Mouse (Mus musculus) cerebellum, adult 11 months (tissue): ENCODE measurements at regions not wholly inside any gene's neighbourhood (a gene's known extent, or its start where the extent isn't known, plus 50 kb on each side); places are given as distances from the start of the nearest gene placed in this dataset.

ENCODE experiments used
- DNase-seq: peaks from one replicate; pipeline ENCODE4 v3.0.0; 2022

DNA sequence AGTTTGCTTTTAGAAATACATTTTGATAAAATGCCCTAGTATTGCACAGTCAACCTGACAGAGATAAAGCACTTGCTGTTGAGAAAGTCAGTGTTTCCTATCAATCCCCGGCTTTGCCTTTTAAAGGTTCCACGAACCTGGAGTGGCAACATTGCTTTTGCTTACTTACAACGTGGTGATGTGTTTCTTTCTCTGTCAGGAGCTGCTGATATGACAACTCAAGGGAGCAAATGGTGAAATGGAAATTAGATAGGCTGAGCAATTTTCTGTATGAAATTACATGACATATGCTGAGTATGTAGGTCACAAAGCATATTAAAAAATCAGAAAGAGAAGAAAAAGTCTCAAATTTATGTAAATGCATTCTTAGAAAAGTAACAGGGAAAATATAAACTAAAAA, 336.8 kb downstream of the 1700017N19Rik start:
- no peak for DNase-seq

DNA sequence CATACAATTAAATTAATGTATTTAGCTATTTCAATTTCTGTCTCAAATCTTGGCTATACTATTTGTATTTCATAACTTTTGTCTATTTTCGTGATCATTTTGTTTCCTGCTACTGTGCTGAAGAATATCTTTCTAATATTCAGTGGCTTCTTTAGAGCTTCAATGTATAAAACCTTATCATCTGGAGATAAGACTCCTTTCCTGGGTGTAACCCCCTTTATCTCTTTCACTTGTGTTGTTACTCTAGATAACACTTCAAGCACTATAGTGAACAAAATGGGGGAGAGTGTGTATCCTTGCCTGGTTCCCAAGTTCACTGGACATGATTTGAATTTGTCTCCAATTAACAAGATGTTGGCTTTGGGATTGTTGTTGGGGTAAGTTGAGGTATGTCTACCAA, 341.5 kb downstream of the 1700017N19Rik start:
- DNase-seq: no peak

DNA sequence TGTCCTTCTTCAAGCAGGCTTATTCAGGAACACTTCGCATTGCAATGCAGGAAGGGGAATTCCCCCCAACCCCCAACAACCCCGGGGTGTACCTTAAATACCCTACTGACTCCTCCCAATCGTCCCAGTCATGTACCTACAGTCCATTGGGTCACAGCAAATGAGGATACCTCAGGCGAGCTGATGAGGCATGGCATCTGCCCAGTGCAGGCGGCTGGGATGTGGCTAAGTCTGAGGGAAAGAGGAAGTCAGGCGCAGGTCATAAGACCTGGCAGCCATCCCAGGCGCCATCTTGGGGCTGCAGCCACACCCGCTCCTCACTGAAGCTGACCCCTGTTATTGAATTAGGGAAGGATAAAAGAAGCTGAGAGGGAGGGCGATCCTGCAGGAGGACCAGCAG, 368.1 kb downstream of the 1700017N19Rik start:
- DNase-seq: no peak

DNA sequence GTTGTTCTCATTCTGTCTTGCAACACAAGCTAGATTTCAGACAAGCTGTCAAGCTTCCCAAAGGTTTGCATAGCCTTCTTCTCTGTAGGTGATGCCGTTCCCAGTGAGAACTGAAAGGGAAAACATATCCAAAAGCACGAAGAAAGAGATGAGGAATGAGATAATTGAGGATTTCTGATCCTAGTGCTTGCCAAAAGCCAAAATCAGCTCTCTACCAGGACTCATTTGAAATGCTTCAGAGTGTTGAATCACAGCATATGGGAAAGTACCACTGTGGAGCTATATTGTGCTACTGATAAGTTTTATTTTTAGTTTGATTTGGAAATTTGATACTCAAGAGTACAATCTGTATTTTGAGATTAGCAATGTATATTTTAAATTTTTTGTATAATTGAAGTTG, 413.2 kb downstream of the 1700017N19Rik start:
- DNase-seq: no peak

DNA sequence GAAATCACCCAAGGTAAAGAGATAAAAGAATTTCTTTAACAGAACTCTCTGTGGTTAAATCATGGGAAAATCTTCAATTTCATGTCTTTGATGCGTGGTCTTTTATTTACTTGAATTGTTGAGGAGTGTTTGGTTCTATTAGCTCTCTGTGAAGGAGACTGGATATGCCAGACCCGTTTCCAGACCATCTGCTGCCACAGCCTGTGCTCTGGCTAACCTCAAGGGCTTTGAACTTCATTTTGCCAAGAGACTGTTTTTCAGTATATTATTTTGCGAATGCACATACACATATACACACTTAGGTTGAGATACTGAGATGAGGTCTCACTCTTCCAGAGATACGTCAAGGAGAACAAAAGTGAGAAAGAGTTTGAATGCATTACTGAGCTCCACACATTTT, 414.4 kb downstream of the 1700017N19Rik start:
- no peak for DNase-seq

DNA sequence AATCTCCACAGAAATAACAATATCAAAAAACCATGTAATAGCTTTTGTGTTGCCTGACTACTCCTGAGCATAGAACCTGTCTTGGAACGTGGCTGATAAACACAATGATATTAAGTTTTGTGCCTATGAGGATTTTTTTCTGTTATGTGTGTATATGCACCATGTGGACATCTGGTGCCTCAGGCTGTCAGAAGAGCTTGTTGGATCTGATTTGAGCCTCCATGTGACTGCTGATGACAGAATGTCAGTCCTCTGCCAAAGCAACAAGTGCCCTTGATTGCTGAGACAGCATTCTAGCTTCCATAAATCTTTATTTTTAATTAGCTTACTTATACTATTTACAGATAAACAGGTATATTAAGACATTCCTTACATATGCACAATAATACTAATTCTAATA, 425.1 kb downstream of the 1700017N19Rik start:
- DNase-seq: no peak

DNA sequence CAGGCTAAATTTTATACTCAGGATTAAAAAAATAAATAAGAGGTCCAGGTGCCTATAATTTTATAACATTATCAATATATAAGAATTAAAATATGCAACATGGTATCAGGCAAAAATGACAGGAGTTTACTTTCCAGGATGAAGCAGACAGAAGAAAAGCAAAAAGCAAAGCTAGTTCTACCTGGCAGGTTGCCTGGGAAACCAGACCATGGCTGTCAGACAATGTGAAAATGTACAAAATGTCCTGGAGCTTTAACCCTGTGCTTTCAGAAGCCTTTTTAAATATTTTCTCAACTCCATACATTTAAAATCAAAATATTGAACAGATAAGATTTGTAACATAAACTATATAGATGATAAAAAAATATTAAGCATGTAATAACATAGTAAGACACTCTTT, 448.3 kb downstream of the 1700017N19Rik start:
- DNase-seq: no peak

DNA sequence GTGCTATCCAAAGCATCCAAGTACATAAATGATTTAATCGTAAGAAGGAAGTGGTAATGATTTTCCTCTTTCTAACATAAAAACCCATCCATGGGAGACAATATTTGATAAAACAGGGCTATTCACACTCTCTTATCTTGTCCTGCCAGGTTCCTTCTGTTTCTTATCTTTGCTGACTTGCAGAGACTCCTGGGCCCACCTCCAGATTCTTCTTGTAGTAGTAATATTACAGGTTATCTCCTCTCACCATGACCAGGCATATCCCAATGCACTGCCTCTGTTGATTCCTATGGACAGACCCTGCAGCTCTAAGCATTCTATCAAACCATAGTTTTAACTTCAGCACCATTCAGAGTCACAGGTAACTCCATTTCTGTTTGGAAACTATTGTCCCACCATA, 448.8 kb downstream of the 1700017N19Rik start:
- DNase-seq: no peak
